Mouse (Mus musculus): ENCODE data around the gene Mre11a.

DNA sequence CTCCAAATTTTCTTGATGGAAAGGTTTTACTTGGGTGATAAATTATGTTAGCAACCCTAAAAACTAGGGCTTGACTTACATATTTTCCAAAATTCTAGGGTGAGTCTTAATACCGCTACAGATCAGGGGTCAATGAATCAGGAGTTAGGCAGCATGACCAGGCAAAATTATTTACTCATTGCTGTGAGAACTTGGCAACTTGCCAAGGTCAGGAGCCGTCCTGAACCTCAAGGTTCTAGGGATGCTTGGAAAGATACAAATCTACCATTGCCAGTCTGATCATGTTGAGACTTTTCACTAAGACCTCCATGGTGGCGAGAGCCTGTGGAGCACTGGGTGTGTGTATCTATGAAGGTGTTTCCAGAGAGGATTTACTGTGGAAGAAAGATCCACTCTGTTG is 87.1 kb downstream of the Mre11a start:
- TF ChIP-seq MYOG (IDR thresholded peaks at IDR 0.05; ENCODE audit: control insufficient read depth in 1 of 3, insufficient read depth in 1 of 3, insufficient read length in 2 of 3, low read depth in 2 of 3) = no peak
- no peak for TF ChIP-seq POLR2A (IDR thresholded peaks at IDR 0.05; ENCODE audit: insufficient read length, low read depth)
- no peak for TF ChIP-seq REST (IDR thresholded peaks at IDR 0.05; ENCODE audit: insufficient read depth, insufficient read length)
- TF ChIP-seq SRF (IDR thresholded peaks at IDR 0.05; ENCODE audit: control insufficient read depth, insufficient read length, low read depth) = no peak

Measured in myocyte (in vitro differentiated cells).